Mouse (Mus musculus) adrenal gland, adult 8-10 months (tissue): ENCODE results near the gene Adra1d. TPM values are rescaled to one million over a fixed set of nuclear protein-coding genes. Genes with fewer than 3 reads are reported as not detected.
A peak's percentile ranks its signal among the peaks of the same experiment; 100 is the strongest.

Experiments
- DNase-seq: peaks from one replicate; pipeline ENCODE4 v3.0.0; 2022
- total RNA-seq, 4 experiments: library from RNA; stranded (reverse); gene quantifications; 2 replicates each; pipeline ENCODE4 v1.2.4; 2022

The Adra1d gene
- 10 to 100 TPM; 23.6 to 36.8 (median 35.1) TPM for total RNA-seq

DNA sequence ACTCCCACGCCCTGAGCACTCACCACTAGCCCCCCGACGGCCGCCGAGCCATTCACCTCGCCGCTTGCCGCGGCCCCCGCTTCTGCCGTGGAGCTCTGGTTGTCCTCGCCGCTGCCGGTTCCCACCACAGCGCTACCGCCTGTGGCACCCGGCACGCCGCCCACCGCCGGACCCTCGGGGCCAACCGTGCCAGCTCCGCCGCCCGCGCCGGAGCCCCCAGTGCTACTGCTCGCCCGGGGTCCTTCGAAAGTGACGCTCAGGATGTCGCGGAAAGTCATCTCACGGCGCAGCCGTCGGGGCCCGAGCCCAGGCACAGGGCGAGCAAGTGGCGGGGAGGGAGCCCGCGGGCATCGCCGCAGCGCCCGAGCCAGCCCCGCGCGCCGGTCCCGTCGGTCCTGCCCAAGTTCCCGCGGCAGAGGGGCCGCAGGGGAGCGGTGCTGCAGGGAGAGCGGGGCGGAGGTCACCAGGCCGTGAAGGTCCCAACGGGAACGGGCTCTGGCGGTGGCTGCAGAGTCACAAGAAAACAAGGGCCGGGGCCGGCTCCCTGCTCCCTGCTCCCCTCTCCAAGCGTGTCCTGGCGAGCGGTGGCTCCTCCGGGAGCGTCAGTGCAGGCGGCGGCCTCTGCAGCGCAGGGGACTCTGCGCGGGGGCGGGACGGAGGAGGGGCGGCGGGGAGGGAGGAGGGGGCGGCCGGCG, at the start of gene Adra1d:
Adra1d (minus strand) TSS at position 393 of the 695 bp plus-strand sequence.
- no peak for DNase-seq

GRCm38 (mm10) chr2:131601881-131602280, 39.8 kb upstream of the Adra1d start:
- no peak for DNase-seq

DNA sequence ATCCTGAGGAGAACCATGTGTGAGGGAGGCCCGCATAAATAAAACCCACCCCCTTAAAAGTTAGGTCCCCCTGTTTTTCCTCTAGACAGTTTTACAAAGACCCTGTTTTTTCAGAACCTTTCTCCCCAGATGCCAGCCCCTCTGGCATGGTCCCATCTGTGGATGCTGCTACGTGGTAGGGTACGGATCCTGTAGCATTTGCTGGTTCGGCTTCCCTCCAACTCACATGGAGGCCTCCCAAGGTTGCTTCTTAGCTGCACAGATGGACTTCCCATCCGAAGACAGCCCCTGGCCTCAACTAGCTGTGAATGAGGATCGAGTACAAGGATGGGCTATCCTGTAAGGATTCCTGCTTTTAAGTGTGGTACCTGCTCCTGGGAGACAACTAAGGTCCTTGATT, 32.8 kb upstream of the Adra1d start:
- DNase-seq: no peak

DNA sequence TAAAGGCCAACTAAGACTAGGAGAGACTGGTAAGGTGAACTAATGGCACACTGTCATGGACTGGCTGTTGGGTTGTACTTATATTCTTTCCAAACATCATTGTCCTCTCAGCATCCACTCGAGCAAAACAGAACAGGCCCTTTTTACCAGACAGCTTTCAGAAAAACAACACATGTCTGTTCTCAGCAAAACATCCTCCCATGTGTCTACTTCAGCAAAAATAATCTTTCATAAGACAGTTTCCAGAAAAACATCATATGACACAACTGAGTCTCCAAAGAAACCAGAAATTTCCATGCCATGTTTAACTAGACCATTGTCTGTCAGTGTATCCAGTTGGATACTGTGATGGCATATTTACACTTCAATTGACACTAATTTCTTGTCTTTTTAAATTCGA, 25.4 kb upstream of the Adra1d start:
- DNase-seq: no peak

DNA sequence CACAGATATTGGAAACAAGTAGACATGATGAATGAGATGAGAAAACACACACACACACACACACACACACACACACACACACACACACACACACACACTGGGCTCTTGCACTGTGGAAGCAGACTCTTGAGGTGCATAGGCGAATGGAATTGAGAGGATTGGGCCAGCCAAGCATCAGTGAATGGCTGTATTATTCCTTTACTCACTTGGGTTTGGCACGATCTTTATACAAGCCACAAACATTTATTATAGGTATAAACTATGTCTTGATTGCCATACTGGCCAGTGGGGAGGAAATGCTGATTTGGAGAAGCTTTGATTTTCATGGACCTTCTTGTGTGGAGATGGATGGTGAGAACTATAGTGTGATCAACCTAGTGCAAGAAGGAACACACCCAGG, 19.4 kb upstream of the Adra1d start:
- DNase-seq: no peak

DNA sequence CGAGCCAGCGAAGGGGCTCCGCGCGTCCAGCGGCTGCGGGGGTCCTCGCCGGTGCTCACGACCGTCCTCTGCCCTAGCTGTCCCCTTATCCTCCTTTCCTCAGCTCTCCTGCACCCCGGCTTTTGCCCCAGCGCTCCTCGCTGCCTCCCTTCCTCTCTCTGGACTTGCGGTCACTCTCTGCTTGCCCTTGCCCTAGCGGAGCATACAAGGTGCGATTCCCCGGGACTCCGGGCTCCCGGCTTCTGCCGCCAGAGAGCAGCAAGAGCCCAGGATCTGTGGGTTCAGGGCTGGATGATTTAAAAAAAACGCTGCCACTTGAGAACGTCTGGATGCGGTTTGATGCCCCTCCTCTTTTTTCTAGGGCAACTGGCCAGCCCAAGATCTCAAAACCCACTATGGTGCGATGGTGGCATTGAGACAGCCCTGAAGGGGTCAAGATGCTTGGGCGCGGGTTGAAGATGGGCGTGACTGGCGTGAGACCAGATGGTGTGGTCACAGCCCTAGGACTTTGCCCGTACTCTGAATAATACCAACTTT, 571 bp upstream of the Adra1d start:
- DNase-seq: peak; percentile 86

GRCm38 (mm10) chr2:131561344-131561870, 676 bp downstream of the Adra1d start:
- DNase-seq: no peak

DNA sequence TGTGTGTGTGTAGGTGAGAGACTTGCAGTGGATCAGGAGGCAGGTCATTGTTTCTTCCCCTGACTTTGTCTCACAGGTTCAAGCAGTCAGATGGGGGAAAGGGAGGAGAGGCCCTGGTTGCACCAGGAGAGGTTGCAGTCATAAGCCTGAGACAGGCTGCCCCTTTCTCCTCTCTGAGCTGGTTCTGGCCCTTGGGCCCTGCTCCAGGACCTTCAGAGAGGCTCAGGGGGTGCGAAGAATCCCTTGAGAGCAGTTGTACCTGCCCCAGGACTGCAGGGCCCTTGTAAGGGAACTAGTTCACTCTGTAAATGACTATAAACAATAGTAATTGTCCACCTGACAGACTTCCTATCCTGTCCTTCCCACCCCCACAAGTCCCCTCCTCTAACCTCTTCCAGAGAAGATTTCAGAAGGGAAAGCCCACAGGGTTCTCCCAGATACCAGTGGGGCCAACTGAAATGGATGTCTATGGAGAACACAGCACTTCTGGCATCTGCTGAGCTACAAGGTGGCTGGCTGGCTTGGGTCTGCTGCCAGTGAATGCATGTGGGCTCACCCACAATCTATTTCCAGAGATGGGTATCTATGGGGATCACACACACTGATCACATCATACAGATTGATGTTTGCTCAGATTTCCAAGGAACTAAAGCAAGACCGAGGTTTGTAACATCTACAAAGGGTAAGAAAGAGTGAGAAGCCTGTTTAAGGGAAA, 1.7 kb downstream of the Adra1d start:
- DNase-seq: no peak

DNA sequence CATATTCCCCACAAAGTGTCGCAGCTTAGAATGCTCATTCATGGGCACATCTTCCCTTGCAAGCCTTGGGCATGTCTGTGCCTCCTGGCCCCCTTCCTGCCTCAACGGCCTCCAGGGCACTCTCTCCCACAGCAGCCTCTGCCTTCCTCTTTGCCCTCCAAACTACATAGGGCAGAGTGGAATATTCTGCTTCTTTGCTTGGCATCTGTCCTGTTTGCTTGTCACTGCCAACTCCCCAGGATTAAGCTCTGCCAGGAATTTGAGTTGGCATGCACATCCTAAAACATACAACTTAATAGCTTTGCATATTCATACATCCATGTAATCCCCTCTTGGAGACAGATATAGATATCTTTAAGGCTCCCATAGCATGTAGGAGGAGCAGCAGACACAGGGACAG, 4.2 kb downstream of the Adra1d start:
- no peak for DNase-seq

DNA sequence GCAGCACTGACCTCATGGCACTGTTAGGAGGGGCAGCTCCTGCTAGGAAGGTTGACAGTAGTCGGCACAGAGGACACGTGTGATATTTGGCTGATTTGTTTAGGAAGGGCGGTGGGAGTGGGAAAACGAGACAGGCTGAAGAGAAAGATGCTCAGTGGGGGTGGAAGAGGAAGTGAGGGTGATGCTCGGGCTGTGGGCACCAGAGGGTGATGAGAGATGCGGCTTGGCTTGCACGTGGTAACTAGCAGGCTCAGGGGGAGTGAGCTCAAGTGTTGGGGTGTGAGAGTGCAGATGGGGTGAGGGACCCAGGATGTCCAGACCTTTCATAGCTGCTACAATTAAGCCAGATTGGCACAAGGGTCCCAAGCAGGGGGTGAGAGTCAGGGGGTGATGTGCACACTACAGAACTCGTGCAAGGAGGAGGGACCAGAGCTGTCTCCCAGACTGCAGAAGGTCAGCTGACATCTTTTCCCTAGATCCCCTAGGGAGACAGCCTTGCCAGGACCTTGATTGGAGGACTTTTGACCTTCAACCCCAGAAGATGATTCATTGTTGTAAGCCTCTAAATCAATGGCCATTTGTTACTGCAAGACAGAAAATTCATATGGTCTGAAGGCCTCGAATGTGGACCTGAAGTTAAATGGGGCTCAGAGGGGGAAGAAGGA, 9.2 kb downstream of the Adra1d start:
- peak; percentile 60 for DNase-seq

- peak; percentile 54 for DNase-seq
Measured at GRCm38 (mm10) chr2:131551701-131552620, 10.1 kb downstream of the Adra1d start.

GRCm38 (mm10) chr2:131550906-131551305, 11.2 kb downstream of the Adra1d start:
- peak; percentile 90 for DNase-seq

DNA sequence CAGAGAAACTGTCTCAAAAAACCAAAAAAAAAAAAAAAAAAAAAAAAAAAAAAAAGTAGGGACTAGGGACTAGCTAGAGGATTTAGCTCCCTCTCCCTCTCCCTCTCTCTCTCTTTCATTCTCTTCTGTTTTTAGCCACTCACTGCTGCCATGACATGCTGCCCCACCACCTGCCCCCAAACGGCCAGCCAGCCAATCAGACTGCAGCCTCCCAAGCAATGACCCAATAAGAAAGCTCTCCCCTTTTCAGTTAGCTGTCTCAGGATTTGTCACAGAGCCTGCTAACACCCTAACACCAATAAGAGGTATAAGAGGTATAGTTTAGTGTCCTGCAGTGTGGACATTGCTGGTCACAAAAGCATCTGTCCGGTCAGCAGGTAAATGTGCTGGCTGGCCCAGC, 11.6 kb downstream of the Adra1d start:
- DNase-seq: no peak

DNA sequence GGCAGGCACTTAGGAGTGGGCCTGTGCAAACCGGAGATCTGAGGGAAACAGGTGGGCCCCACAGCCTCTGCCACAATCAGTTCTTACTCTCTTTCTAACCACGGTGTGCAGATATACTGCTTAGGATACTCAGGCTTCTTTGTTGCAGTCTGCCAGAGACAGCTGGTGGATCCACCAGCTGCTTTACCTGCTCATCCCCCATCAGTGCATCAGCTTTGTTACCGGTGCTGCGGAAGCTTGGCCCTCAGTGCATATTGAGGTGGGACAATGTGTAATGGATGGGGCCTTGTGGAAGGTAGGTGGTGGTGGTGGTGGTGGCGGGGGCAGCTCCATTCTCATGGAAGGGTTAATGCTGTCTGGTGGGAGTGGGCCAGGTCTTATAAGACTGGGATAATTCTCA, 13.0 kb downstream of the Adra1d start:
- no peak for DNase-seq

DNA sequence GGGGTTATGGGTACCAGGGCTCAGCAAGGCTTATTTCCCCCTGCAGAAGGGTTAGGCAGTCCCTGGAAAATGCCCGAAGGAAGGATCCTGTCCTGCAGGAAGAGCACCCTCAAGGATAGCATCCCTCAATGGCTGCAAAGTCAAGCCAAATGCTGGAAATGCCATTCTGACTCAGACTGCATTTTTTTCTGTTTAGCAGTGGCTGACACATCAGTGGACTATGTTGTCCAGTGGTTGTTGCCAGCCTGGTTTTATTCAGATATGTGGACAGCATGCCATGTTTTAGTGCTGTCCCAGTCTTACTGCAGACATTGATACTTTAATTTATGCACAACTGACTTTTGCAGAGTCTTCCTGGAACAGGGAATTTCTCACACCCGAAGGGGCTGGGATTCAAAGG, 13.8 kb downstream of the Adra1d start:
- peak; percentile 50 for DNase-seq

- DNase-seq: no peak
Measured at GRCm38 (mm10) chr2:131546745-131547408, 15.2 kb downstream of the Adra1d start.

DNA sequence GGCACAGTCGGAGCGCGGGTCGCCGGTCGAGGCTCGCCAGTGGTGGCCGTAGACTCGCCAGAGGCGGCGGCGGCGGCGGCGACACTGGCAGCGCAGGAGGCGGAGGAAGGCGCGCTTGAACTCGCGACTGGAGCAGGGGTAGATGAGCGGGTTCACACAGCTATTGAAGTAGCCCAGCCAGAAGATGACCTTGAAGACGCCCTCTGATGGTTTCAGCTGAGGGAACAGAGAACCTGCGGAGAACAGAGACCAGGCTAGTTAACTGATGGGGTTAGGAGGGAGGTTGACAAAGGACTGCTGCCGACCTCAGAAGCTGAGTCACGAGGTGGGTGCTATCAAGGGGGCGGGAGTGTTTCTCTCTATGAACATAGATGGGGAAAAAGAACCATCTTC, 15.8 kb downstream of the Adra1d start:
- DNase-seq: no peak

- DNase-seq: no peak
Measured at GRCm38 (mm10) chr2:131545386-131546307, 16.4 kb downstream of the Adra1d start.

DNA sequence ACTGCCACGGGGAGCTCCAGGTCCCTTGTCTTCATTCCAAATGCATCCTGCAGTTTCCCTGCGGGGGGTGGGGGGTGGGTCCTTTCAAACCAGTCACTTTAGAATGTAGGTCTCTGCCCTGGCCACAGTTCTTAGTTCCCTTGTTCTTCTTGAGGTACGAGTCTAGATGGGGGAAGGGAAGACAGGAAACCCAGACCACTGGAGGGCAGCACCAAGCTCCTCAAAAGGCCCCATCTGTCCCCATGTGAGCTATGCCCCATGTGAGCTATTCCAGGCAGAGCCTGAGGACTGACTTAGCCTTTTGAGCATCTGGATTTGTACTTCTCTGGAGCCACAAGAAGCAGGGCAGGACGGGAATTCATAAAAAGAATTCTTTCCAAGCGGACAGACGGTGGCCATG, 19.6 kb downstream of the Adra1d start:
- DNase-seq: no peak

GRCm38 (mm10) chr2:131541686-131542085, 20.4 kb downstream of the Adra1d start:
- no peak for DNase-seq
